Mouse (Mus musculus): ENCODE measurements around the gene Ccdc87.
"Not testable (repeated sequence)": the region's sequence is repeated elsewhere in the genome, so short reads cannot be mapped to it uniquely, and the experiment has no call there.

Gene Ccdc87

GRCm38 (mm10) chr19:4838526-4839140 is 533 bp upstream of the Ccdc87 start:
- no peak for DNase-seq (ENCODE audit: low spot score in 2 of 2)

- no peak for DNase-seq (ENCODE audit: low spot score in 2 of 2)
These were observed 1.7 kb downstream of the Ccdc87 start for GRCm38 (mm10) chr19:4840848-4841247.

- DNase-seq (ENCODE audit: low spot score in 2 of 2) = no peak
These were observed 3.4 kb downstream of the Ccdc87 start for GRCm38 (mm10) chr19:4842611-4843010.

- DNase-seq (ENCODE audit: low spot score in 2 of 2) = no peak
These were observed 6.7 kb downstream of the Ccdc87 start for GRCm38 (mm10) chr19:4845846-4846245.

GRCm38 (mm10) chr19:4847490-4847889 is 8.3 kb downstream of the Ccdc87 start:
- no peak for DNase-seq (ENCODE audit: low spot score in 2 of 2)

GRCm38 (mm10) chr19:4849800-4850199 is 10.6 kb downstream of the Ccdc87 start:
- no peak for DNase-seq (ENCODE audit: low spot score in 2 of 2)

GRCm38 (mm10) chr19:4850281-4850680 is 11.1 kb downstream of the Ccdc87 start:
- DNase-seq (ENCODE audit: low spot score in 2 of 2) = no peak

- DNase-seq (ENCODE audit: low spot score in 2 of 2) = peak; percentile 73 to 81
These were observed 15.6 kb downstream of the Ccdc87 start, which contains the start of gene Ctsf for GRCm38 (mm10) chr19:4854552-4855469. Gene Ctsf, plus strand, starts transcription at chr19:4855130.

- no peak for DNase-seq (ENCODE audit: low spot score in 2 of 2)
These were observed 16.3 kb downstream of the Ccdc87 start for GRCm38 (mm10) chr19:4855470-4855820.

- no peak for DNase-seq (ENCODE audit: low spot score in 2 of 2)
These were observed 16.8 kb downstream of the Ccdc87 start for GRCm38 (mm10) chr19:4855951-4856350.

GRCm38 (mm10) chr19:4859081-4859480 is 19.9 kb downstream of the Ccdc87 start:
- DNase-seq (ENCODE audit: low spot score in 2 of 2) = peak; percentile 78 to 80

- no peak for DNase-seq (ENCODE audit: low spot score in 2 of 2)
These were observed 23.9 kb downstream of the Ccdc87 start for GRCm38 (mm10) chr19:4863048-4863447.

- no peak for DNase-seq (ENCODE audit: low spot score in 2 of 2)
These were observed 26.0 kb downstream of the Ccdc87 start for GRCm38 (mm10) chr19:4865147-4865546.

GRCm38 (mm10) chr19:4874613-4875012 is 35.4 kb downstream of the Ccdc87 start:
- DNase-seq (ENCODE audit: low spot score in 2 of 2) = not testable (repeated sequence)

GRCm38 (mm10) chr19:4876241-4876640 is 37.1 kb downstream of the Ccdc87 start:
- DNase-seq (ENCODE audit: low spot score in 2 of 2) = no peak

- DNase-seq (ENCODE audit: low spot score in 2 of 2) = no peak
These were observed 37.6 kb downstream of the Ccdc87 start for GRCm38 (mm10) chr19:4876755-4877154.

GRCm38 (mm10) chr19:4877785-4878184 is 38.6 kb downstream of the Ccdc87 start, which contains the start of gene Actn3:
Gene Actn3, minus strand, starts transcription at chr19:4877909.
- DNase-seq (ENCODE audit: low spot score in 2 of 2) = peak in 1 of 2 experiments; percentile 65

GRCm38 (mm10) chr19:4878405-4879323 is 39.5 kb downstream of the Ccdc87 start, which contains the start of gene Zdhhc24:
Gene Zdhhc24, plus strand, starts transcription at chr19:4878668.
- DNase-seq (ENCODE audit: low spot score in 2 of 2) = peak; percentile 97 to 98

- DNase-seq (ENCODE audit: low spot score in 2 of 2) = no peak
These were observed 40.1 kb downstream of the Ccdc87 start for GRCm38 (mm10) chr19:4879324-4879703.

GRCm38 (mm10) chr19:4883961-4884360 is 44.8 kb downstream of the Ccdc87 start:
- peak in 1 of 2 experiments; percentile 66 for DNase-seq (ENCODE audit: low spot score in 2 of 2)

GRCm38 (mm10) chr19:4889791-4890190 is 50.6 kb downstream of the Ccdc87 start:
- no peak for DNase-seq (ENCODE audit: low spot score in 2 of 2)

GRCm38 (mm10) chr19:4891798-4892197 is 52.6 kb downstream of the Ccdc87 start:
- DNase-seq (ENCODE audit: low spot score in 2 of 2) = peak; percentile 53 to 67
